Comparison of ENCODE assay signal across 19 mouse cellular contexts in genomic region chr5:143620196-143620595, GRCm38 (mm10).
"Had no signal": no experiment of that assay in that cellular context is flagged by ENCODE, and none has a peak within 500 bp of the region (broad histone marks: within the 10 kb centered on the region; RNA-seq: fewer than 3 reads in every experiment).

No protein-coding gene starts in this region.

- H3K36me3 ChIP-seq: heart, embryonic 13.5 days; heart, embryonic 15.5 days; hindbrain, embryonic 10.5 days; hindbrain, embryonic 12.5 days; intestine, embryonic 15.5 days; limb, embryonic 10.5 days; limb, embryonic 12.5 days; liver, embryonic 13.5 days had no signal

- H3K27me3 ChIP-seq: heart, embryonic 13.5 days; heart, embryonic 15.5 days; hindbrain, embryonic 12.5 days; intestine, embryonic 15.5 days; limb, embryonic 12.5 days; liver, embryonic 13.5 days had no signal

- ATAC-seq: hindbrain, embryonic 16.5 days; inflammation-experienced regulatory T-cells, adult 6 months; intestine, postnatal 0 days had no signal

- DNase-seq: gastrocnemius, postnatal 10 days; gastrocnemius, postnatal 25 days; heart, postnatal 14 days; liver; liver, embryonic 13.5 days had no signal

- H3K4me3 ChIP-seq: gastrocnemius, adult 2 months; heart, adult 2 months; heart, embryonic 13.5 days; heart, embryonic 15.5 days; hindbrain, embryonic 10.5 days; hindbrain, embryonic 12.5 days; intestine, embryonic 15.5 days; layer of hippocampus, adult 2 months; left cerebral cortex, adult 2 months; limb, embryonic 10.5 days; limb, embryonic 12.5 days; liver, embryonic 13.5 days had no signal

- H3K9me3 ChIP-seq: heart, embryonic 13.5 days; heart, embryonic 15.5 days; hindbrain, embryonic 10.5 days; hindbrain, embryonic 12.5 days; intestine, embryonic 15.5 days; limb, embryonic 10.5 days; limb, embryonic 12.5 days; liver, embryonic 13.5 days had no signal
